27 mouse cellular contexts compared by ENCODE assay signal in genomic region chrX:159390347-159390962, GRCm38 (mm10). TPM values are rescaled to one million over a fixed set of nuclear protein-coding genes. Genes with fewer than 3 reads are reported as not detected.
DNase-seq lines count a peak whose midpoint lies in the region; ATAC-seq and TF ChIP-seq lines count a peak whose summit lies in the region.
"Had no signal": no experiment of that assay in that cellular context is flagged by ENCODE, and none has a peak within 500 bp of the region (broad histone marks: within the 10 kb centered on the region; RNA-seq: fewer than 3 reads in every experiment).

No protein-coding gene starts in this region.

- TF ChIP-seq RAD21 in MEL (IDR thresholded peaks at IDR 0.05; ENCODE audit: low read depth, low read length) = no peak

- no peaks in the 10 kb centered on the region for H3K27me3 ChIP-seq in liver, embryonic 11.5 days (replicated peaks; ENCODE audit: control insufficient read depth, insufficient read depth, low read length)
- H3K27me3 ChIP-seq in MEL (ENCODE audit: control insufficient read depth in 1 of 2, insufficient read depth in 2 of 2, low read length in 2 of 2) = no peaks in the 10 kb centered on the region
- H3K27me3 ChIP-seq in liver, embryonic 14.5 days (ENCODE audit: control insufficient read depth, insufficient read depth, low read length) = no peaks in the 10 kb centered on the region
- no peaks in the 10 kb centered on the region for H3K27me3 ChIP-seq in myocyte (ENCODE audit: control insufficient read depth, insufficient read depth, insufficient read length)
- H3K27me3 ChIP-seq: CH12.LX; embryonic facial prominence, embryonic 13.5 days; embryonic facial prominence, embryonic 15.5 days; forebrain, embryonic 12.5 days had no signal

- H3ac ChIP-seq in myocyte (ENCODE audit: control insufficient read depth, insufficient read length) = no peak overlapping the region

- H3K4me1 ChIP-seq in liver, embryonic 11.5 days (replicated peaks; ENCODE audit: control insufficient read depth, insufficient read depth, low read length) = no peaks in the 10 kb centered on the region
- H3K4me1 ChIP-seq in MEL (ENCODE audit: control insufficient read depth in 1 of 2, insufficient read depth in 2 of 2, low read length in 2 of 2) = peaks cover 5 to 7% of the 10 kb centered on the region in 2 experiments; a peak in 3 of 4 replicates
- H3K4me1 ChIP-seq in liver, embryonic 14.5 days (replicated peaks; ENCODE audit: control insufficient read depth in 2 of 2, insufficient read depth in 2 of 2, low read length in 1 of 2) = no peaks in the 10 kb centered on the region
- H3K4me1 ChIP-seq: embryonic facial prominence, embryonic 13.5 days; embryonic facial prominence, embryonic 15.5 days; forebrain, embryonic 10.5 days; forebrain, embryonic 12.5 days had no signal

- no peak for TF ChIP-seq EP300 in MEL (IDR thresholded peaks at IDR 0.05; ENCODE audit: low read depth in 1 of 2, low read length in 2 of 2)
- TF ChIP-seq EP300 in liver, embryonic 14.5 days (IDR thresholded peaks at IDR 0.05; ENCODE audit: low read depth) = no peak

- 61% methylated on average over 6 of the region's 6 CpGs for WGBS in liver, embryonic 11.5 days
- WGBS in liver, embryonic 14.5 days (ENCODE audit: insufficient replicate concordance) = 41% methylated on average over 6 of the region's 6 CpGs

- ATAC-seq in liver, embryonic 11.5 days (replicated peaks; ENCODE audit: low FRiP score) = peak; percentile 51; the same call in 1 of the 2 replicates
- ATAC-seq in liver, embryonic 14.5 days (ENCODE audit: insufficient read depth) = peak; percentile 37; the same call in 1 of the 2 replicates
- ATAC-seq: CD4-positive, CD25-positive, alpha-beta regulatory T cell, adult 4 months; forebrain, embryonic 14.5 days; forebrain, embryonic 16.5 days had no signal

- H3K36me3 ChIP-seq in liver, embryonic 11.5 days (ENCODE audit: control insufficient read depth, insufficient read depth, low read length) = no peaks in the 10 kb centered on the region
- H3K36me3 ChIP-seq in MEL (ENCODE audit: control insufficient read depth in 1 of 2, insufficient read depth in 2 of 2, low read length in 2 of 2) (peaks cover 3 to 14% of the 10 kb centered on the region in 2 experiments), myocyte (ENCODE audit: control insufficient read depth, insufficient read depth) (no peaks in the 10 kb centered on the region)
- peaks cover 10% of the 10 kb centered on the region for H3K36me3 ChIP-seq in liver, embryonic 14.5 days (replicated peaks; ENCODE audit: control insufficient read depth, insufficient read depth, low read depth)
- H3K36me3 ChIP-seq: embryonic facial prominence, embryonic 15.5 days had no signal

- TF ChIP-seq CTCF in MEL (IDR thresholded peaks at IDR 0.05 in 2 of 3, conservative IDR thresholded peaks at IDR 0.05 in 1 of 3; ENCODE audit: control insufficient read depth in 1 of 3, insufficient read depth in 1 of 3, low read depth in 2 of 3, low read length in 3 of 3, poor library complexity in 1 of 3, severe bottlenecking in 1 of 3) = no peak
- TF ChIP-seq CTCF in liver, embryonic 14.5 days (IDR thresholded peaks at IDR 0.05; ENCODE audit: low read depth) = no peak

- no peak overlapping the region for H3K9ac ChIP-seq in liver, embryonic 11.5 days (ENCODE audit: low read depth, low read length)
- H3K9ac ChIP-seq in MEL (ENCODE audit: control insufficient read depth, low read depth, low read length, poor library complexity, severe bottlenecking) = no peak overlapping the region
- H3K9ac ChIP-seq in liver, embryonic 14.5 days (replicated peaks) = no peak overlapping the region
- H3K9ac ChIP-seq: embryonic facial prominence, embryonic 13.5 days; embryonic facial prominence, embryonic 15.5 days; forebrain, embryonic 12.5 days had no signal

- H3K79me2 ChIP-seq in MEL (ENCODE audit: control insufficient read depth, insufficient read depth, low read length, poor library complexity) (no peaks in the 10 kb centered on the region), myocyte (ENCODE audit: control insufficient read depth, insufficient read depth) (no peaks in the 10 kb centered on the region)

- H3K9me3 ChIP-seq in liver, embryonic 11.5 days (ENCODE audit: control insufficient read depth, low read length) = no peaks in the 10 kb centered on the region
- no peaks in the 10 kb centered on the region for H3K9me3 ChIP-seq in MEL (replicated peaks; ENCODE audit: insufficient read depth, low read length)
- H3K9me3 ChIP-seq in liver, embryonic 14.5 days (ENCODE audit: control insufficient read depth, low read length) = no peaks in the 10 kb centered on the region
- H3K9me3 ChIP-seq: embryonic facial prominence, embryonic 13.5 days; embryonic facial prominence, embryonic 15.5 days; forebrain, embryonic 10.5 days; forebrain, embryonic 12.5 days; G1E had no signal

- H3K4me3 ChIP-seq in liver, embryonic 11.5 days (ENCODE audit: low read depth, low read length) = no peak overlapping the region
- H3K4me3 ChIP-seq in MEL (ENCODE audit: control insufficient read depth in 1 of 2, insufficient read depth in 1 of 2, low read depth in 2 of 2, low read length in 2 of 2) (no peak overlapping the region), myocyte (no peak overlapping the region)
- no peak overlapping the region for H3K4me3 ChIP-seq in liver, embryonic 14.5 days (ENCODE audit: insufficient read depth in 1 of 2, low read depth in 2 of 2, low read length in 2 of 2)
- H3K4me3 ChIP-seq: embryonic facial prominence, embryonic 13.5 days; embryonic facial prominence, embryonic 15.5 days; erythroblast, embryonic 14.5 days; forebrain, embryonic 10.5 days; forebrain, embryonic 12.5 days had no signal

- TF ChIP-seq POLR2A in MEL (IDR thresholded peaks at IDR 0.05; ENCODE audit: control insufficient read depth in 1 of 2, insufficient read depth in 1 of 2, low read depth in 1 of 2, low read length in 2 of 2, poor library complexity in 1 of 2) = no peak; a peak in 1 of 4 replicates
- TF ChIP-seq POLR2A in myocyte (IDR thresholded peaks at IDR 0.05; ENCODE audit: insufficient read length, low read depth) = no peak

- H3K27ac ChIP-seq in liver, embryonic 11.5 days (ENCODE audit: low read depth, low read length) = no peak overlapping the region
- H3K27ac ChIP-seq in MEL (ENCODE audit: control insufficient read depth, low read depth, low read length) = no peak overlapping the region
- no peak overlapping the region for H3K27ac ChIP-seq in liver, embryonic 14.5 days
- H3K27ac ChIP-seq: embryonic facial prominence, embryonic 13.5 days; embryonic facial prominence, embryonic 15.5 days; forebrain, embryonic 10.5 days; forebrain, embryonic 12.5 days had no signal

- no peak for DNase-seq in liver, embryonic 11.5 days (ENCODE audit: low spot score)
- no peak for DNase-seq in liver
- peak; percentile 18 for DNase-seq in MEL (ENCODE audit: low read depth, low spot score)
- DNase-seq in liver, embryonic 14.5 days (ENCODE audit: low read depth in 3 of 3, low spot score in 3 of 3) = no peak
- no peak for DNase-seq in adrenal gland, adult (ENCODE audit: inconsistent age in 2 of 2, low spot score in 1 of 2)
- DNase-seq in embryo, embryonic 10.5 days (ENCODE audit: low spot score) = no peak
- DNase-seq: adrenal gland, adult 8-10 months; adrenal gland, postnatal 14 days; adrenal gland, postnatal 36 days; B cell, adult 2 months; cerebellum, adult 11-12 months; cerebellum, adult 2 months; cerebellum, adult 9-10 months; cerebellum, postnatal 10 days; cerebellum, postnatal 25 days; embryo, embryonic 11 days had no signal

- H3K4me2 ChIP-seq in liver, embryonic 11.5 days = no peak overlapping the region
- no peak overlapping the region for H3K4me2 ChIP-seq in liver, embryonic 14.5 days (ENCODE audit: low read depth)
- H3K4me2 ChIP-seq in myocyte (ENCODE audit: low read depth) = no peak overlapping the region
- H3K4me2 ChIP-seq: embryonic facial prominence, embryonic 13.5 days; embryonic facial prominence, embryonic 15.5 days; forebrain, embryonic 12.5 days had no signal

TF ChIP-seq in MEL, 35 proteins besides CTCF, POLR2A, EP300 and RAD21:
- 0 out of 2 replicates have a peak, but pooled peaks have one; percentile 18 for TF ChIP-seq SMC3 (IDR thresholded peaks at IDR 0.05; ENCODE audit: low read depth, low read length)
- TF ChIP-seq POLR2AphosphoS2 (IDR thresholded peaks at IDR 0.05; ENCODE audit: low read length) = peak; percentile 59; the same call in 1 of the 2 replicates
- TF ChIP-seq MEF2A (IDR thresholded peaks at IDR 0.05; ENCODE audit: extremely low read depth, insufficient replicate concordance, low read depth, low read length, poor library complexity, severe bottlenecking) = no peak

TF ChIP-seq in myocyte, 11 proteins besides CTCF, POLR2A, EP300 and RAD21:
- no peak for TF ChIP-seq MYOD1 (IDR thresholded peaks at IDR 0.05; ENCODE audit: control insufficient read depth in 1 of 3, insufficient read length in 2 of 3, low read depth in 2 of 3)
- no peak for TF ChIP-seq SRF (IDR thresholded peaks at IDR 0.05; ENCODE audit: control insufficient read depth, insufficient read length, low read depth)
- TF ChIP-seq POLR2AphosphoS2 (IDR thresholded peaks at IDR 0.05; ENCODE audit: insufficient read length, low read depth) = peak; percentile 15
- no peak for TF ChIP-seq TCF12 (IDR thresholded peaks at IDR 0.05; ENCODE audit: insufficient read depth, poor library complexity, severe bottlenecking)

RNA-seq across cellular contexts. Expression of gene Eif1ax, which starts 18.5 kb away (rescaled TPM):
- 139 and 142 TPM in 2 replicates for polyA plus RNA-seq in liver, embryonic 11.5 days (2014; fragmentation: Nextera tagmentation; extraction: Ambion mirVana)
- total RNA-seq in MEL (2012; rRNA removed) = 408 and 490 TPM in 2 replicates
- polyA plus RNA-seq in MEL (2012; ENCODE audit: insufficient read depth in 1 of 2, insufficient read length in 2 of 2, low read depth in 1 of 2, low replicate concordance in 2 of 2, missing spikeins in 1 of 2) (100 to 1,000 TPM in 1 of 2 experiments, not detected in 1; 372 TPM), myocyte (2012; fragmentation: generic; extraction: Trizol) (115 TPM)
- 6.4 and 66.9 TPM in 2 replicates for polyA plus RNA-seq in liver, embryonic 14.5 days (2012; rRNA removed)
- polyA plus RNA-seq in liver, embryonic 14.5 days (2014; fragmentation: Nextera tagmentation; extraction: Ambion mirVana) = 74.5 and 75.5 TPM in 2 replicates

RNA-seq across cellular contexts. Expression of gene Map7d2, which starts 23.9 kb away (rescaled TPM):
- 0.29 TPM in 2 replicates for polyA plus RNA-seq in liver, embryonic 11.5 days (2014; fragmentation: Nextera tagmentation; extraction: Ambion mirVana)
- total RNA-seq in MEL (2012; rRNA removed) = not detected in 2 replicates
- polyA plus RNA-seq in MEL (2012; ENCODE audit: insufficient read depth in 1 of 2, insufficient read length in 2 of 2, low read depth in 1 of 2, low replicate concordance in 2 of 2, missing spikeins in 1 of 2) (under 1 TPM in 1 of 2 experiments, not detected in 1; 0.10 TPM), myocyte (2012; fragmentation: generic; extraction: Trizol) (0.02 TPM)
- polyA plus RNA-seq in liver, embryonic 14.5 days (2012; rRNA removed) = 0.02 TPM in 1 of 2 replicates, not detected in the other
- not detected in 2 replicates for polyA plus RNA-seq in liver, embryonic 14.5 days (2014; fragmentation: Nextera tagmentation; extraction: Ambion mirVana)
- polyA plus RNA-seq: CD4-positive, CD25-positive, alpha-beta regulatory T cell, adult 4 months; erythroblast, embryonic 14.5 days; G1E had no signal
